Mouse (Mus musculus): Measurements from ENCODE around the gene Pcmt1.

- TF ChIP-seq POLR2A (IDR thresholded peaks at IDR 0.05; ENCODE audit: insufficient read depth, low read length) (no peak), CTCF (IDR thresholded peaks at IDR 0.05; ENCODE audit: low read depth, low read length) (no peak)
These were observed 21.6 kb upstream of the Pcmt1 start for GRCm38 (mm10) chr10:7702586-7702985.
